Mouse (Mus musculus) subcutaneous adipose tissue, adult 2 months (tissue): ENCODE results near the gene Ilvbl. TPM values are rescaled to one million over a fixed set of nuclear protein-coding genes. Genes with fewer than 3 reads are reported as not detected.

Source experiments
- polyA plus RNA-seq: library from polyadenylated mRNA; depleted of rRNA; stranded (reverse); fragments of >200 nt; gene quantifications from 2 replicates; pipeline ENCODE4 v1.2.3, GENCODE M21; 2012; ENCODE audit warnings: low replicate concordance; rRNA removed

Ilvbl gene
- 32.1 and 63.2 TPM in 2 replicates for polyA plus RNA-seq

DNA sequence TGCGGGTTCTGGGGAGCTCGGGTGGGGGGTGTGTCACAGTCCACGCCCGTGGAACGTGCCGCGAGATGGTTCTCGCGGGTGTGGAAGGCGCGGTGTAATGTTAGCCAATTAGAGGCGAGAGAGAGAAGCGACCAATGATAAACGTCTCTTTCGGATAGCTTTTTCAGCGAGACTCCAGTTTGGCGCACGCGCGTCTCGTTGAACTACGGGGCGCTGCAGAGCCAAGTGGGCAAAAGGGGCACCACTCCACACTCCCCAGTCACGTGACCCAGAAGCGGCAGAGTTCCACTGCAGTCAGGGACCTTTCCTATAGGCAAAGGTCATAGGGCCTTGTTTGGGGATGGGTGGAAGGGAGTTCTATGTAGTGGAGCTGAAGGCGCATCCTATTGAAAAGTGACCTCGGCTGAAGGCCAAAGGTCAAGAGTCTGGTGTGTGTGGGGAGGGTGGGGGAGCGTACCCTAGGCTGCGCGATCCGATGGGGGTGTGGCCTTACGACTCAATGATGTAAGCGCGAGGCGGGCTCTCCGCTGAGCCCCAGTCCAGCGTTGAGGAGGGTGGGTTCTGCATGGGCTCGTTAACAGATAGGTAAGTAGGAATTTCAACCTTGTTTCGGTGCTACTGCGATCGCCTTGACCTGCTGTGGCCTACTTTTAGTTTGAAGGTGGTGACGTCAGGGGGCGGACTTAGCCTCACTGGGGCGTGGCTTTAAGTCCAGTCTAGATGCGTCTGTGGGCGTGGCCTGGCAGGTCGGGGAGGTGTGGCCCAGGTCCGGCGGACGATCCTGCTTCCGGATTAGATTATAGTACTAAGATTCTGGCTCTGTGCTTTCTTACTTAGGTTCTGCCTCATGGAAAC, at the start of gene Ilvbl:
Gene Ilvbl, plus strand, starts transcription at position 97 of the 855 bp plus-strand sequence.

GRCm38 (mm10) chr10:78591406-78592328, 17.5 kb downstream of the Ilvbl start, which contains the start of gene Syde1:
TSS of gene Syde1 (minus strand) at chr10:78591964.

DNA sequence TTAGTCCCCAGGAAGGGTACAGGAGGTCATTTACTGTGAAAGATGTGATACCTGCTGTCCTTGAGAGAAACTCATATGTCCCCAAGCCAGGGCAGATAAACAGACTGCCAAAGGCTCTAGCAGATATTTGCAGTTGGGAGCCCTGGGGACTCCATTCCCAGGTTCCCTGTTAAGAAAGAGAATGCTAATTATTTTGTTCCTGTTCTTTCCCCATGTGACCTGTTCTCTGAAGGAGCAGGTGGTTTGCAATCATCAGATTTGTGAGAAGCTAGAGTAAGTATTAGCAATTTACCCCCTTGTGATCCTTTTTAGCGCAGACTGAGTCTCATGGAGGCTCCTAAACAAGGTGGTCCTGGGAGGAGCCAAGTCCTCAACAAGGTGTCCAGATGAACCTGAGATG, 43.8 kb downstream of the Ilvbl start, which contains the start of gene Olfr1357:
Gene Olfr1357, minus strand, starts transcription at position 101 of the 400 bp plus-strand sequence.

Other genes starting within 250 kb of the Ilvbl start
- gene Agpat3, start 221.9 kb upstream of the Ilvbl start, polyA plus RNA-seq, result 416 and 518 TPM in 2 replicates
- 76.6 and 90.3 TPM in 2 replicates for gene Rrp1, start 161.3 kb upstream of the Ilvbl start, polyA plus RNA-seq
- gene Cstb, start 148.7 kb upstream of the Ilvbl start, polyA plus RNA-seq, result 89.2 and 103 TPM in 2 replicates
- 45.4 and 110 TPM in 2 replicates for gene Pdxk, start 109.4 kb upstream of the Ilvbl start, polyA plus RNA-seq
- 0.76 TPM in 1 of 2 replicates, not detected in the other for gene Olfr1358, start 56.9 kb upstream of the Ilvbl start, polyA plus RNA-seq
- 50.6 and 51.1 TPM in 2 replicates for gene Syde1, start 17.6 kb downstream of the Ilvbl start, polyA plus RNA-seq
- not detected in 2 replicates for gene Olfr1357, start 43.7 kb downstream of the Ilvbl start, polyA plus RNA-seq
- gene Casp14, start 143.9 kb downstream of the Ilvbl start, polyA plus RNA-seq, result 0.17 TPM in 1 of 2 replicates, not detected in the other
- gene Ccdc105, start 178.7 kb downstream of the Ilvbl start, polyA plus RNA-seq, result not detected in 2 replicates
- gene Slc1a6, start 206.2 kb downstream of the Ilvbl start, polyA plus RNA-seq, result 0.29 and 1.5 TPM in 2 replicates